Mouse (Mus musculus): ENCODE data around the gene Gm7102. TPM values are rescaled to one million over a fixed set of nuclear protein-coding genes. Genes with fewer than 3 reads are reported as not detected.
"Not testable (repeated sequence)": the region's sequence is repeated elsewhere in the genome, so short reads cannot be mapped to it uniquely, and the experiment has no call there.

Gene Gm7102
- total and polyA plus RNA-seq, 2 experiments from 2014 or later = 0.14 to 1.2 TPM

DNA sequence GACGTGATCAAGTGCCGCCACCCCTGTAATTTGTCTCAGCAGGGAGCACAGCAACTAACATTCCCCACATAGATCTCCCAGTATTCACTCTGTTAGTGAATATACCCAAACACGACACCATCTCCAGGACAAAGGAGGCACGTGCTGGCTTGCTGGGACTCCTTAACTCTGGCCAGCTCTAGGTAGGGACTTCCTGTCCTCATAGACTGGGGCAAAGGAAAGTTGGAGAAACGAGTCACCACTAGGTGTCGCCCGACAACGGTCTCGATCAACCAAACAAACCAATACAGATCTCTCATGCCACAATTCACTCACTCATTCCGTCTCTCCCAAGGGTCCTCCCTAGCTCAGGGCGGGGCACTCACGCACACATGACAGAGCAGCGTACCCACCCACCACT lies 23.2 kb upstream of the Gm7102 start:
- no peak overlapping the region for H3K4me2 ChIP-seq (ENCODE audit: low read depth, low read length, poor library complexity, severe bottlenecking)
- DNase-seq (ENCODE audit: low spot score) (peak; percentile 90), ATAC-seq (ENCODE audit: low FRiP score) (no peak)
- TF ChIP-seq CTCF (IDR thresholded peaks at IDR 0.05) = no peak
- H3K9me3 ChIP-seq (ENCODE audit: low read length) = no peaks in the 10 kb centered on the region
- 16% methylated on average over 13 of the region's 13 CpGs for WGBS
- no peak overlapping the region for H3K4me3 ChIP-seq (ENCODE audit: low read depth, low read length)
- no peaks in the 10 kb centered on the region for H3K36me3 ChIP-seq (ENCODE audit: insufficient read depth, low read length)
- no peak overlapping the region for H3K27ac ChIP-seq (ENCODE audit: low read depth, low read length)
- no peak overlapping the region for H3K9ac ChIP-seq (replicated peaks; ENCODE audit: low read length, poor library complexity, severe bottlenecking)
- no peaks in the 10 kb centered on the region for H3K4me1 ChIP-seq (ENCODE audit: insufficient read depth, low read length)
- H3K27me3 ChIP-seq (ENCODE audit: insufficient read depth, low read length) = no peaks in the 10 kb centered on the region

DNA sequence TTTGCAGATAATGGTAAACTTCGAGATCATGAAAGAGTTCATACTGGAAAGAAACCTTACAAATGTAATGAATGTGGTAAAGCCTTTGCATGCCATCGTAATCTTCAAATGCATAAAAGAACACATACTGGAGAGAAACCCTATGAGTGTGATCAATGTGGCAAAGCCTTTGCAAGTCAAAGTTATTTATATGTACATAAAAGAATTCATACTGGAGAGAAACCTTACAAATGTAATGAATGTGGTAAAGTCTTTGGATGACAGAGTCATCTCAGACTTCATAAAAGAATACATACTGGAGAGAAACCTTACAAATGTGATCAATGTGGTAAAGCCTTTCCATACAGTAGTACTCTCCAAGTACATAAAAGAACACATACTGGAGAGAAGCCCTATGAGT lies 7.5 kb upstream of the Gm7102 start, which contains the start of gene Gm6020:
Gene Gm6020, plus strand, starts transcription at position 301 of the 400 bp plus-strand sequence.
- H3K4me2 ChIP-seq (ENCODE audit: low read depth, low read length, poor library complexity, severe bottlenecking); H3K27me3 ChIP-seq (ENCODE audit: insufficient read depth, low read length); H3K9ac ChIP-seq (replicated peaks; ENCODE audit: low read length, poor library complexity, severe bottlenecking); H3K9me3 ChIP-seq (ENCODE audit: low read length); ATAC-seq (ENCODE audit: low FRiP score); H3K27ac ChIP-seq (ENCODE audit: low read depth, low read length); H3K4me3 ChIP-seq (ENCODE audit: low read depth, low read length); H3K36me3 ChIP-seq (ENCODE audit: insufficient read depth, low read length); DNase-seq (ENCODE audit: low spot score); H3K4me1 ChIP-seq (ENCODE audit: insufficient read depth, low read length): not testable (repeated sequence)
- 81% methylated on average over 2 of the region's 2 CpGs for WGBS

DNA sequence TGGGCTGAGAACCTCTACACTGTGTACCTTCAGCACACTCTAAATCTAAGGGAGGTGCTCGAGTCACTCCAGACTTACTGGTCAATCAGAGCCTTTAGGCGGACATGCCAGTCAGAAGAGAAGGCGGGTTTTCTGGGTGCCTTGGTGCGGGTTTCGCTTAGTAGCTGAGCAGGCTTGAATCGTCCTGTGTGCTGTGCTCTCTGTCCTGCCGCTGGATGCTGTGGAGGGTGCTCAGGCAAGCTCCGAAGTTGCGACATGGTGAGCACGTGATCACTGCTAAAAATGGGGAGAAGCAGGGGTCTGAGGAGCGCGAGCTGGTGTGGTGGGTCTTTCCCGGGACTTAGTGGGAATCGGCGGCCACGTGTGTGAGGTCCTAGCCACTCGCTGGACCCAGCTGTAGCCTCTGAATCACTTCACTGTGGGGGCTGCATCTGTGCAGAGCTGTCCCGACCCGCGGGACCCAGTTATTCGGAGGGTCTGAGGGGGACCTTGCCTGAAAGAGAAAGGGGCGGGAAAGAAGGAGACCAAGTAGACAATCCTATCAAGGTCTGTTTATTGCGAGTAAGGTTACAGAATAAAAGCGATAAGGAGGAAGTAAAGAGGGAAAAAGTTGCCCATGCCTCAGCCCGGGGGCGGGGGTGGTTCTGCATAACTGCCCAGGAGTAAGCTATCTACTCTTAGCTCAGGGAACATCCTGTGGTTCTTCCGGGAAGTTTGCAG lies 24.2 kb downstream of the Gm7102 start:
- Histone ChIP-seq H3K36me3 (ENCODE audit: insufficient read depth, low read length) (no peaks in the 10 kb centered on the region), H3K4me2 (ENCODE audit: low read depth, low read length, poor library complexity, severe bottlenecking) (peak overlapping the region; percentile 47), H3K9me3 (ENCODE audit: low read length) (no peaks in the 10 kb centered on the region), H3K27me3 (ENCODE audit: insufficient read depth, low read length) (no peaks in the 10 kb centered on the region), H3K27ac (ENCODE audit: low read depth, low read length) (no peak overlapping the region), H3K4me1 (ENCODE audit: insufficient read depth, low read length) (no peaks in the 10 kb centered on the region), H3K4me3 (ENCODE audit: low read depth, low read length) (peak overlapping the region; percentile 40), H3K9ac (replicated peaks; ENCODE audit: low read length, poor library complexity, severe bottlenecking) (0 out of 2 replicates have a peak overlapping the region, but pooled peaks have one; percentile 1)
- peak; percentile 26 for DNase-seq (ENCODE audit: low spot score)
- peak; percentile 34 for ATAC-seq (ENCODE audit: low FRiP score)
- no peak for TF ChIP-seq CTCF (IDR thresholded peaks at IDR 0.05)
- 6% methylated on average over 27 of the region's 27 CpGs for WGBS

DNA sequence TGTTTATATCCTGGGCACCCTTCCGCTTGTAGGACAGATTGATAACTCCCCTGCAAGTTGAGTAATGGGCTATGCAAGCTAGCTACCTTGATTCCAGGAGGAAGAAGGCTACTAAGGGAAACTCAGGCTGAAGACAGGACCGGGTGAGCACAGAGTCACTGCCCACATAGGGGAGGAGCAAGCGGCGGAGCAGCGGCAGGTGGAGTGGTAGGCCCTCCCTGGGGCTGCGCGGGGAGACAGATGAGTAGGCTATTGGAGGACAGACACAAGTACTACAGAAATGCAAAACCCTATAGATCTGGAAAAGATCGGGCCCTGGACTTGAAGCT lies 24.8 kb downstream of the Gm7102 start:
- Histone ChIP-seq H3K9ac (replicated peaks; ENCODE audit: low read length, poor library complexity, severe bottlenecking) (0 out of 2 replicates have a peak overlapping the region, but pooled peaks have one; percentile 1), H3K27ac (ENCODE audit: low read depth, low read length) (no peak overlapping the region), H3K27me3 (ENCODE audit: insufficient read depth, low read length) (no peaks in the 10 kb centered on the region), H3K36me3 (ENCODE audit: insufficient read depth, low read length) (no peaks in the 10 kb centered on the region), H3K4me2 (ENCODE audit: low read depth, low read length, poor library complexity, severe bottlenecking) (peak overlapping the region; percentile 47), H3K9me3 (ENCODE audit: low read length) (no peaks in the 10 kb centered on the region), H3K4me3 (ENCODE audit: low read depth, low read length) (peak overlapping the region; percentile 40), H3K4me1 (ENCODE audit: insufficient read depth, low read length) (no peaks in the 10 kb centered on the region)
- ATAC-seq (ENCODE audit: low FRiP score) (no peak), DNase-seq (ENCODE audit: low spot score) (peak; percentile 2)
- TF ChIP-seq CTCF (IDR thresholded peaks at IDR 0.05) = no peak
- 9% methylated on average over 8 of the region's 8 CpGs for WGBS

DNA sequence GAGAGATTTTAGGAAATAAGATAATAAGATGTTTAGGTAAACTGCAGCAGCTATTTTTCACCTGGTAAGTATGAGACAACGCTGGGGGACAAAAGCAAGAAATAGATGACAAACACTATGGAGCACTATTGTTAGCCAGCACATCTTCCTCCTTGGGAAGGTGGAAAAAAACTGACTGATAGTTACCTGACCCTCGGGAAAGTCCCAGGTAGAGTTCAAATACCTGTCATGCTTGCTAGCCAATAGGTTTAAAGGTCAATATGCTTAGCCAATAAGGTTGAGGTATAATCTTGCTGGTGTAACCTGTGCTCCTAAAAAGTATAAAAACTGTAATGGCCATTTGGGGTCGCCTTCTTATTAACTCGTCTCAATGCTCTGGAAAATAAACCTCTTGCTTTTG lies 34.8 kb downstream of the Gm7102 start:
- WGBS = 16% methylated on average over 4 of the region's 4 CpGs
- DNase-seq (ENCODE audit: low spot score) = no peak
- H3K27ac ChIP-seq (ENCODE audit: low read depth, low read length) = no peak overlapping the region

DNA sequence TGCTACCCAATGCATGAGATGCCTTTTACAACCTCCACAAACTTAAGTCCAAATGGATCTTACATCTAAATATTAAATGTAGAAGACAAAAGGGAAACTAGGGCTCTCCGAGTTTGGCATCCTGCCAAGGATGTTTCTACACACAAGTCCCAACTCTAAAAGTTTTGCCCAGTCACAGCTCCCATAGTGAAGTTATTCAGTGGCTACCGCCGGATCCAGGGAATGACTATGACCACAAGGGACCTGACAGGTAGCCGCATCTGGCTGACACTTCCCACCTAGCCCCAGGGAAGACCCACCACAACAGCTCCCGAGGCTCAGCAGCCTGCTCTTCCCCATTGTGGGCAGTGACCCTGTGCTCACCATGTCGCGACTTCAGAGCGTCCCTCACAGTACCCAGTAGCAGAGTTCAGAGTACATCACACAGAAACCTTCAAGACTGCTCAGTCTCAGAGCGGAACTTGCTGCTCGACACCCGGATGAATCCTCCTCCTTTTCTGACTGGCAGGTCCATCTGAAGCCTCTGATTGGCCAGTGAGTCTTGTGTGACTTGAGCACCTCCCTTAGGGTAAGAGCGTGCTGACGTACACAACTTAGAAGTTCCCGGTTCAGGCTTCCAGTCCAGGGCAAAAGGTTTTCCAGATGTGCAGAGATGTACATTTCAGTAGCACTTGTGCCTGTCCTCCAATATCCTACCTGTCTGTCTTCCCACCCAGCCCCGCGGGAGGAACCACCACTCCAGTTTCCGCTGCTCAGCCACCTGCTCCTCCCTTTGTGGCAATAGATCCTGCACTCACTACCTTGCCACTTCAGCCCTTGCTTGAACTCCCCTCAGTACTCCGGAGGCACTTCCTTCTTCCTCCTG lies 35.5 kb downstream of the Gm7102 start, which contains the start of gene Zfp950:
Gene Zfp950, minus strand, starts transcription at position 499 of the 865 bp plus-strand sequence.
- peak; percentile 94 for DNase-seq (ENCODE audit: low spot score)
- under 1% methylated on average over 18 of the region's 18 CpGs for WGBS

More for the DNA sequence above, 34.8 kb downstream of the Gm7102 start:
- no peak for ATAC-seq (ENCODE audit: low FRiP score)
- Histone ChIP-seq H3K27me3 (ENCODE audit: insufficient read depth, low read length) (no peaks in the 10 kb centered on the region), H3K4me1 (ENCODE audit: insufficient read depth, low read length) (no peaks in the 10 kb centered on the region), H3K9me3 (ENCODE audit: low read length) (no peaks in the 10 kb centered on the region), H3K36me3 (ENCODE audit: insufficient read depth, low read length) (no peaks in the 10 kb centered on the region), H3K9ac (replicated peaks; ENCODE audit: low read length, poor library complexity, severe bottlenecking) (peak overlapping the region; percentile 68), H3K4me2 (ENCODE audit: low read depth, low read length, poor library complexity, severe bottlenecking) (peak overlapping the region; percentile 64), H3K4me3 (ENCODE audit: low read depth, low read length) (peak overlapping the region; percentile 76)
- no peak for TF ChIP-seq CTCF (IDR thresholded peaks at IDR 0.05)

More for the DNA sequence above, 35.5 kb downstream of the Gm7102 start, which contains the start of gene Zfp950:
- Histone ChIP-seq H3K27me3 (ENCODE audit: insufficient read depth, low read length) (no peaks in the 10 kb centered on the region), H3K9me3 (ENCODE audit: low read length) (no peaks in the 10 kb centered on the region), H3K4me3 (ENCODE audit: low read depth, low read length) (peak within 1 kb of the TSS; percentile 76), H3K4me2 (ENCODE audit: low read depth, low read length, poor library complexity, severe bottlenecking) (peak within 1 kb of the TSS; percentile 64), H3K36me3 (ENCODE audit: insufficient read depth, low read length) (no peaks in the 10 kb centered on the region), H3K27ac (ENCODE audit: low read depth, low read length) (no peak within 1 kb of the TSS), H3K4me1 (ENCODE audit: insufficient read depth, low read length) (no peaks in the 10 kb centered on the region), H3K9ac (replicated peaks; ENCODE audit: low read length, poor library complexity, severe bottlenecking) (peak within 1 kb of the TSS; percentile 68)
- no peak for TF ChIP-seq CTCF (IDR thresholded peaks at IDR 0.05)
- peak; percentile 98 for ATAC-seq (ENCODE audit: low FRiP score)

All from midbrain, postnatal 0 days (tissue).